Mouse (Mus musculus): ENCODE data around the gene Ephb2.

GRCm38 (mm10) chr4:136789821-136790220 lies 46.0 kb downstream of the Ephb2 start:
- TF ChIP-seq CTCF (IDR thresholded peaks at IDR 0.05; ENCODE audit: low read depth), result no peak
- TF ChIP-seq EP300 (IDR thresholded peaks at IDR 0.05; ENCODE audit: low read depth), result no peak
